Mouse (Mus musculus) kidney, adult 2 months (tissue): ENCODE data around the gene Pxk.

Source experiments
- CTCF ChIP-seq: fragments of 200-500 bp; conservative IDR thresholded peaks from 2 replicates; pipeline ENCODE4 v1.5.1; 2011; ENCODE audit warnings: low read depth, mild to moderate bottlenecking, control low read depth, low read length, moderate library complexity, mixed read lengths; ENCODE audit not compliant: insufficient read depth, insufficient read length
- POLR2A ChIP-seq: fragments of 200-500 bp; IDR thresholded peaks from one replicate; pipeline ENCODE4 v1.6.1; 2011; ENCODE audit warnings: low read depth, low read length, control low read depth

- TF ChIP-seq CTCF, result no peak
- no peak for TF ChIP-seq POLR2A
These were observed 41.9 kb upstream of the Pxk start for GRCm38 (mm10) chr14:8056076-8056475.
